Mouse (Mus musculus) lung, postnatal 10 days (tissue): ENCODE data around the gene Eef2.

Experiments
- DNase-seq: peaks from one replicate; pipeline ENCODE4 v3.0.0; 2021

The Eef2 gene

GRCm38 (mm10) chr10:81176466-81177271 is at the start of gene Eef2:
TSS of gene Eef2 (plus strand) at chr10:81176631.
- peak; percentile 99 for DNase-seq

- DNase-seq: peak; percentile 81
These were observed 42.2 kb upstream of the Eef2 start for GRCm38 (mm10) chr10:81134181-81134587.

- DNase-seq: peak; percentile 63
These were observed 41.3 kb upstream of the Eef2 start, which contains the start of gene Zbtb7a for GRCm38 (mm10) chr10:81134966-81135681. TSS of gene Zbtb7a (plus strand) at chr10:81135220.

GRCm38 (mm10) chr10:81135831-81136705 is 40.4 kb upstream of the Eef2 start:
- peak; percentile 88 for DNase-seq

- peak; percentile 88 for DNase-seq
These were observed 39.7 kb upstream of the Eef2 start for GRCm38 (mm10) chr10:81136706-81137231.

- DNase-seq: peak; percentile 99
These were observed 38.9 kb upstream of the Eef2 start for GRCm38 (mm10) chr10:81137252-81138130.

GRCm38 (mm10) chr10:81138131-81138782 is 38.2 kb upstream of the Eef2 start:
- DNase-seq: peak; percentile 75

GRCm38 (mm10) chr10:81138821-81139528 is 37.5 kb upstream of the Eef2 start:
- no peak for DNase-seq

GRCm38 (mm10) chr10:81139529-81139846 is 36.9 kb upstream of the Eef2 start:
- DNase-seq: no peak

- no peak for DNase-seq
These were observed 36.4 kb upstream of the Eef2 start for GRCm38 (mm10) chr10:81140005-81140404.

- DNase-seq: peak; percentile 68
These were observed 35.5 kb upstream of the Eef2 start for GRCm38 (mm10) chr10:81140717-81141454.

GRCm38 (mm10) chr10:81141455-81142210 is 34.8 kb upstream of the Eef2 start:
- DNase-seq: no peak

- DNase-seq: no peak
These were observed 33.9 kb upstream of the Eef2 start for GRCm38 (mm10) chr10:81142551-81142981.

GRCm38 (mm10) chr10:81143157-81143633 is 33.2 kb upstream of the Eef2 start:
- DNase-seq: peak; percentile 54

GRCm38 (mm10) chr10:81143845-81144437 is 32.5 kb upstream of the Eef2 start:
- DNase-seq: no peak

GRCm38 (mm10) chr10:81144667-81145066 is 31.8 kb upstream of the Eef2 start:
- peak; percentile 63 for DNase-seq

GRCm38 (mm10) chr10:81145307-81145706 is 31.1 kb upstream of the Eef2 start:
- no peak for DNase-seq

GRCm38 (mm10) chr10:81145778-81146177 is 30.7 kb upstream of the Eef2 start:
- no peak for DNase-seq
